Comparison of ENCODE assay signal across 14 mouse cellular contexts in genomic region chr11:85737227-85737626, GRCm38 (mm10).
DNase-seq lines count a peak whose midpoint lies in the region; ATAC-seq lines count a peak whose summit lies in the region.
"Had no signal": no experiment of that assay in that cellular context is flagged by ENCODE, and none has a peak within 500 bp of the region (broad histone marks: within the 10 kb centered on the region; RNA-seq: fewer than 3 reads in every experiment).

No protein-coding gene starts in this region.

- no peak overlapping the region for H3K9ac ChIP-seq in kidney, embryonic 16.5 days (replicated peaks; ENCODE audit: low read length)
- no peak overlapping the region for H3K9ac ChIP-seq in limb, embryonic 12.5 days (replicated peaks)
- H3K9ac ChIP-seq in midbrain, embryonic 14.5 days (replicated peaks; ENCODE audit: low read length), result no peak overlapping the region
- H3K9ac ChIP-seq: heart, embryonic 12.5 days had no signal

- peak; percentile 79 for ATAC-seq in kidney, embryonic 16.5 days (ENCODE audit: low FRiP score, low TSS enrichment)
- ATAC-seq in limb, embryonic 12.5 days (ENCODE audit: insufficient number of reproducible peaks, insufficient read depth, low FRiP score, low TSS enrichment, low read depth), result no peak
- ATAC-seq in midbrain, embryonic 14.5 days (ENCODE audit: low FRiP score, low TSS enrichment), result no peak

- 12% methylated on average over 9 of the region's 9 CpGs for WGBS in kidney, embryonic 16.5 days
- WGBS in embryonic facial prominence, embryonic 10.5 days, result 32% methylated on average over 9 of the region's 9 CpGs
- 7% methylated on average over 9 of the region's 9 CpGs for WGBS in limb, embryonic 12.5 days
- 53% methylated on average over 9 of the region's 9 CpGs for WGBS in midbrain, embryonic 14.5 days

- no peaks in the 10 kb centered on the region for H3K36me3 ChIP-seq in kidney, embryonic 16.5 days (ENCODE audit: insufficient read depth, low read length)
- no peaks in the 10 kb centered on the region for H3K36me3 ChIP-seq in embryonic facial prominence, embryonic 10.5 days (replicated peaks)
- no peaks in the 10 kb centered on the region for H3K36me3 ChIP-seq in limb, embryonic 12.5 days
- no peaks in the 10 kb centered on the region for H3K36me3 ChIP-seq in midbrain, embryonic 14.5 days (ENCODE audit: control insufficient read depth, insufficient read depth, low read length)
- H3K36me3 ChIP-seq: G1E; heart, embryonic 12.5 days had no signal

- peaks cover 52% of the 10 kb centered on the region for H3K4me1 ChIP-seq in kidney, embryonic 16.5 days (ENCODE audit: insufficient read depth, low read length)
- H3K4me1 ChIP-seq in embryonic facial prominence, embryonic 10.5 days, result peaks cover 80% of the 10 kb centered on the region
- H3K4me1 ChIP-seq in limb, embryonic 12.5 days (replicated peaks), result peaks cover 78% of the 10 kb centered on the region
- 0 out of 2 replicates have a peak, but pooled peaks cover 4% of the 10 kb centered on the region for H3K4me1 ChIP-seq in midbrain, embryonic 14.5 days (ENCODE audit: control insufficient read depth, insufficient read depth, low read length)

- no peak overlapping the region for H3K4me2 ChIP-seq in kidney, embryonic 16.5 days (replicated peaks; ENCODE audit: low read depth, low read length)
- H3K4me2 ChIP-seq in limb, embryonic 12.5 days, result peak overlapping the region; percentile 27
- no peak overlapping the region for H3K4me2 ChIP-seq in midbrain, embryonic 14.5 days (ENCODE audit: low read length)
- H3K4me2 ChIP-seq: heart, embryonic 12.5 days had no signal

- H3K27me3 ChIP-seq in kidney, embryonic 16.5 days (ENCODE audit: insufficient read depth, low read length), result no peaks in the 10 kb centered on the region
- H3K27me3 ChIP-seq in embryonic facial prominence, embryonic 10.5 days (replicated peaks; ENCODE audit: low read depth, poor library complexity, severe bottlenecking), result peaks cover 68% of the 10 kb centered on the region
- H3K27me3 ChIP-seq in limb, embryonic 12.5 days, result peaks cover 43% of the 10 kb centered on the region
- no peaks in the 10 kb centered on the region; the same call in 1 of the 2 replicates for H3K27me3 ChIP-seq in midbrain, embryonic 14.5 days (ENCODE audit: control insufficient read depth, insufficient read depth, low read length)

- H3K9me3 ChIP-seq in kidney, embryonic 16.5 days (ENCODE audit: low read length), result no peaks in the 10 kb centered on the region
- H3K9me3 ChIP-seq in embryonic facial prominence, embryonic 10.5 days, result no peaks in the 10 kb centered on the region
- no peaks in the 10 kb centered on the region for H3K9me3 ChIP-seq in limb, embryonic 12.5 days
- no peaks in the 10 kb centered on the region for H3K9me3 ChIP-seq in midbrain, embryonic 14.5 days (ENCODE audit: control insufficient read depth, low read length)
- H3K9me3 ChIP-seq: G1E; heart, embryonic 12.5 days had no signal

- H3K27ac ChIP-seq in kidney, embryonic 16.5 days (ENCODE audit: low read length), result peak overlapping the region; percentile 81
- 0 out of 2 replicates have a peak overlapping the region, but pooled peaks have one; percentile 49 for H3K27ac ChIP-seq in embryonic facial prominence, embryonic 10.5 days (replicated peaks)
- H3K27ac ChIP-seq in limb, embryonic 12.5 days, result 0 out of 2 replicates have a peak overlapping the region, but pooled peaks have one; percentile 24
- H3K27ac ChIP-seq in midbrain, embryonic 14.5 days (replicated peaks; ENCODE audit: low read depth, low read length), result no peak overlapping the region

- H3K4me3 ChIP-seq in kidney, embryonic 16.5 days (ENCODE audit: low read length), result no peak overlapping the region
- H3K4me3 ChIP-seq in embryonic facial prominence, embryonic 10.5 days, result no peak overlapping the region
- no peak overlapping the region for H3K4me3 ChIP-seq in limb, embryonic 12.5 days (replicated peaks)
- H3K4me3 ChIP-seq in midbrain, embryonic 14.5 days (replicated peaks; ENCODE audit: low read depth, low read length), result no peak overlapping the region
- H3K4me3 ChIP-seq: erythroblast, embryonic 14.5 days; heart, embryonic 12.5 days; megakaryocyte, embryonic 14.5 days had no signal

- no peak for DNase-seq in kidney, adult 11 months
- DNase-seq in MN1 (ENCODE audit: low spot score), result peak; percentile 26
- DNase-seq in embryonic facial prominence, embryonic 10.5 days (ENCODE audit: low spot score), result no peak
- no peak for DNase-seq in midbrain, embryonic 14.5 days
- DNase-seq in adrenal gland, adult 18-20 months (ENCODE audit: low spot score in 2 of 2), result no peak
- DNase-seq: adrenal gland, adult 8-10 months; cerebellum, adult 11-12 months; thymus, postnatal 36 days had no signal
